Mouse (Mus musculus): ENCODE measurements at regions not wholly inside any gene's neighbourhood (a gene's known extent, or its start where the extent isn't known, plus 50 kb on each side); places are given as distances from the start of the nearest gene placed in this dataset.
"Not testable (repeated sequence)": the region's sequence is repeated elsewhere in the genome, so short reads cannot be mapped to it uniquely, and the experiment has no call there.

GRCm38 (mm10) chr1:107772967-107773366 lies 183.2 kb downstream of the Serpinb8 start:
- DNase-seq (ENCODE audit: low spot score) (no peak), ATAC-seq (replicated peaks; ENCODE audit: low FRiP score) (no peak)
- WGBS: 67% methylated on average over 2 of the region's 2 CpGs

DNA sequence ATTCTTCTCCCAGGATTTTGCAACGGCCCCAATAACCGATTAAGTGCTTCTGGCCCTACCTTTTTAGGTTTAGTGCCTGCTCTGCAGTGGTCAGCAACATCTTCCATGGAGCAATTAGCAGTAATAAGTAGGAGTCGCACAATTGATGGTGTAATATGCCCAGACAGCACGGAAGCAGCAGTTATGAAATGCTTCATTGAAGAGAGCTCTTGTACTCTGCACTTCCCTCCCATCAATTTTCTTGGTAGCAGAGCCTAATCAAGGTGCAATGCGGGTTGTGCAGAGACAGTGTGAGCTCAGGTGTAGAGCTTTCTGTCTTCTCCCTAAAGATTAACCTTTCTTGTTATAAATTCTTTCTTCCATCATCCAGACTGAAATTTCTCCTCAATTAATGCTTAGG lies 193.3 kb downstream of the Serpinb8 start:
- 78% methylated on average over 5 of the region's 5 CpGs for WGBS
- Histone ChIP-seq H3K36me3 (ENCODE audit: control insufficient read depth, insufficient read depth, low read length) (no peaks in the 10 kb centered on the region), H3K27ac (ENCODE audit: low read depth, low read length) (no peak overlapping the region), H3K27me3 (replicated peaks; ENCODE audit: control insufficient read depth, insufficient read depth, low read length) (no peaks in the 10 kb centered on the region), H3K9ac (ENCODE audit: low read depth, low read length) (no peak overlapping the region), H3K4me3 (ENCODE audit: low read depth, low read length) (no peak overlapping the region), H3K9me3 (ENCODE audit: control insufficient read depth, low read length) (no peaks in the 10 kb centered on the region), H3K4me1 (replicated peaks; ENCODE audit: control insufficient read depth, insufficient read depth, low read length) (no peaks in the 10 kb centered on the region), H3K4me2 (no peak overlapping the region)
- DNase-seq (ENCODE audit: low spot score): no peak
- ATAC-seq (replicated peaks; ENCODE audit: low FRiP score): no peak

More at GRCm38 (mm10) chr1:107772967-107773366, 183.2 kb downstream of the Serpinb8 start:
- Histone ChIP-seq H3K4me1 (replicated peaks; ENCODE audit: control insufficient read depth, insufficient read depth, low read length) (no peaks in the 10 kb centered on the region), H3K9me3 (ENCODE audit: control insufficient read depth, low read length) (no peaks in the 10 kb centered on the region), H3K36me3 (ENCODE audit: control insufficient read depth, insufficient read depth, low read length) (no peaks in the 10 kb centered on the region), H3K9ac (ENCODE audit: low read depth, low read length) (no peak overlapping the region), H3K4me3 (ENCODE audit: low read depth, low read length) (no peak overlapping the region), H3K4me2 (no peak overlapping the region), H3K27me3 (replicated peaks; ENCODE audit: control insufficient read depth, insufficient read depth, low read length) (no peaks in the 10 kb centered on the region), H3K27ac (ENCODE audit: low read depth, low read length) (no peak overlapping the region)

DNA sequence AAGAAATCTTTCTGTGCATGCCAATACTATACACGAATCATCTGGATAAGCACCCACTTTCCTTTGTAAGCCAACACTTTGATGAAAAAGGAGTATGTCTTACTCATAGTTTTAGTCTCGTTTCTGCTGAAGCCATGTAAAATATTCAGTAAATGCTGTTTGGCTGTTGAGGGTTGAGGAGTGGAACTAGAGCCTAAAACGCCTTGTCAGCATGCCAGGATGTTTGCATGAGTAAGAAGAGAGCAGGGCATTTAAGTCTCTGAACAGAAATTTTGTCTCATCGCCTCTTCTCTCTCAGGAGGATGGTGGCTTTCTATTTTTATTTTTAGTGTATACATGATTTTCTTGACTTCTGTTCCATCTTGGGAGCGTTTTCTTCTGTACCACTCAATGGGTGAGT lies 216.0 kb downstream of the Serpinb8 start:
- no peak overlapping the region for H3K4me2 ChIP-seq
- DNase-seq (ENCODE audit: low spot score) (no peak), ATAC-seq (replicated peaks; ENCODE audit: low FRiP score) (no peak)
- H3K9ac ChIP-seq (ENCODE audit: low read depth, low read length): no peak overlapping the region
- H3K27me3 ChIP-seq (replicated peaks; ENCODE audit: control insufficient read depth, insufficient read depth, low read length): no peaks in the 10 kb centered on the region
- H3K4me3 ChIP-seq (ENCODE audit: low read depth, low read length): no peak overlapping the region
- no peaks in the 10 kb centered on the region for H3K9me3 ChIP-seq (ENCODE audit: control insufficient read depth, low read length)
- 81% methylated on average over 5 of the region's 5 CpGs for whole genome bisulfite sequencing
- no peak overlapping the region for H3K27ac ChIP-seq (ENCODE audit: low read depth, low read length)
- no peaks in the 10 kb centered on the region for H3K36me3 ChIP-seq (ENCODE audit: control insufficient read depth, insufficient read depth, low read length)
- no peaks in the 10 kb centered on the region for H3K4me1 ChIP-seq (replicated peaks; ENCODE audit: control insufficient read depth, insufficient read depth, low read length)

- WGBS: 86% methylated on average over 2 of the region's 2 CpGs
- not testable (repeated sequence) for H3K27ac ChIP-seq (ENCODE audit: low read depth, low read length); H3K9me3 ChIP-seq (ENCODE audit: control insufficient read depth, low read length); H3K4me2 ChIP-seq; H3K4me3 ChIP-seq (ENCODE audit: low read depth, low read length); H3K9ac ChIP-seq (ENCODE audit: low read depth, low read length); ATAC-seq (replicated peaks; ENCODE audit: low FRiP score); H3K36me3 ChIP-seq (ENCODE audit: control insufficient read depth, insufficient read depth, low read length); H3K4me1 ChIP-seq (replicated peaks; ENCODE audit: control insufficient read depth, insufficient read depth, low read length); DNase-seq (ENCODE audit: low spot score); H3K27me3 ChIP-seq (replicated peaks; ENCODE audit: control insufficient read depth, insufficient read depth, low read length)
Observed at GRCm38 (mm10) chr1:107807367-107807766, 217.6 kb downstream of the Serpinb8 start.

DNA sequence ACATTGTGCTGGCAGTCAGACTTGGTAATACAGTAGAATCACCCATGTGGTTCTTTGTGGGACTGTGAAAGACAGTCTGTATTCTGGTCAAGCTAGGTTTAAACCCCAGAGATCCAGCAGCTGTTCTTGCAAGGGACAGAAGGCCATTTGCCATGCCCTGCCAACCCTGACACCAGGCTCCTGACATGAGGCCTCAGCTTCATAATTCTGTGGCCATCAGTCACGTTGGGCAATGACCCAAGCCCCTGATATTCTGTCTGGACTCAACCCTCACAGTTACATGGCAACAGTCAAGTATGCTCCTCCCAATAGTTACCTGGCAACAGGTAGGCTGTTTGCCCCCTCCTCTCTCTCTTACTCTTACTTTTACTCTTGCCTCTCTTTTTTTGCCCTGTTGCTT lies 221.3 kb downstream of the Serpinb8 start:
- no peaks in the 10 kb centered on the region for H3K4me1 ChIP-seq (replicated peaks; ENCODE audit: control insufficient read depth, insufficient read depth, low read length)
- WGBS: 69% methylated on average over 1 of the region's 1 CpGs

DNA sequence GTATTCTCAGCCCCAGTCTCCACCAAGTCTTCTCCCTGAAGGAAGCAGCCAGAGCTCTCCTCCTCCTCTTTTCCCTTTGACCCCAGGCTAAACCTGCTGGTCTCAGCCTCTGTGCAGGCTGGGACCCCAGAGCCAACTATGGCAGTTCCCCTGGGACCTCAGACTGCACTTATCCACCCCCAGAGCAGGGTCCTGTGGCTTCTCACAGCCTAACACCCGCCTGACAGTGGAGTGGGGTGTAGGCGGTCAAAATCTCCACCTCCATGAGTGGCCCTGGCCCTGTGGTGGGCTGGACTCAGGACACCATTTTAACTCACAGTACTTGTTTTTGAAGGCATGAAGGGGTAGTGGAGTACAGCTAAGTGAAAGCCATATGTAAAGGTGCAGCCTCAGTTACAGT lies 222.1 kb downstream of the Serpinb8 start:
- H3K4me2 ChIP-seq: no peak overlapping the region
- DNase-seq (ENCODE audit: low spot score) (no peak), ATAC-seq (replicated peaks; ENCODE audit: low FRiP score) (no peak)
- H3K36me3 ChIP-seq (ENCODE audit: control insufficient read depth, insufficient read depth, low read length): no peaks in the 10 kb centered on the region
- H3K27me3 ChIP-seq (replicated peaks; ENCODE audit: control insufficient read depth, insufficient read depth, low read length): no peaks in the 10 kb centered on the region
- no peak overlapping the region for H3K9ac ChIP-seq (ENCODE audit: low read depth, low read length)
- no peak overlapping the region for H3K27ac ChIP-seq (ENCODE audit: low read depth, low read length)
- H3K4me1 ChIP-seq (replicated peaks; ENCODE audit: control insufficient read depth, insufficient read depth, low read length): no peaks in the 10 kb centered on the region
- H3K4me3 ChIP-seq (ENCODE audit: low read depth, low read length): no peak overlapping the region
- 84% methylated on average over 2 of the region's 2 CpGs for WGBS
- no peaks in the 10 kb centered on the region for H3K9me3 ChIP-seq (ENCODE audit: control insufficient read depth, low read length)

More for the DNA sequence above, 221.3 kb downstream of the Serpinb8 start:
- no peaks in the 10 kb centered on the region for H3K9me3 ChIP-seq (ENCODE audit: control insufficient read depth, low read length)
- no peak overlapping the region for H3K9ac ChIP-seq (ENCODE audit: low read depth, low read length)
- H3K27ac ChIP-seq (ENCODE audit: low read depth, low read length): no peak overlapping the region
- no peak overlapping the region for H3K4me2 ChIP-seq
- DNase-seq (ENCODE audit: low spot score): no peak
- no peaks in the 10 kb centered on the region for H3K36me3 ChIP-seq (ENCODE audit: control insufficient read depth, insufficient read depth, low read length)
- H3K4me3 ChIP-seq (ENCODE audit: low read depth, low read length): no peak overlapping the region
- H3K27me3 ChIP-seq (replicated peaks; ENCODE audit: control insufficient read depth, insufficient read depth, low read length): no peaks in the 10 kb centered on the region
- ATAC-seq (replicated peaks; ENCODE audit: low FRiP score): no peak

DNA sequence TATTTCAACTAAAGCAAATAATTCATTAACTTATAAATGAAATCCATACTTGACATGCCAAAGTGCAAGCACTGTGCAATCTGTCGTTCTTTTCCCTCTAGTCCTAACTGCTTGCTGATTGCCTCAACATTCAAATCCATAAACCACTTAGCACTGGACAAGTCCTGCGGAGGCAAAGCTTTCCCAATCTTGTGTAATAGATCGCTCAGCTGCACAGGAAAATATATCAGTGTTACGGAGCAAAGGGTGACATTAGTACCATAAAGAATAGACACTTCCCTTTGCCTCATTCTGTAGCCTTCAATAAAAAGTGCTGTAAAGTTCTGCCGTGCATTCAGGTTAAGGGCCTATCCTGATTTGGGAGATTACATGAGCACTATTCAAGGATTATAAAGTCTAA lies 248.1 kb downstream of the Serpinb8 start:
- H3K27me3 ChIP-seq (replicated peaks; ENCODE audit: control insufficient read depth, insufficient read depth, low read length): no peaks in the 10 kb centered on the region
- H3K4me2 ChIP-seq: no peak overlapping the region
- no peaks in the 10 kb centered on the region; the same call in 1 of the 2 replicates for H3K9me3 ChIP-seq (ENCODE audit: control insufficient read depth, low read length)
- H3K27ac ChIP-seq (ENCODE audit: low read depth, low read length): no peak overlapping the region
- H3K9ac ChIP-seq (ENCODE audit: low read depth, low read length): no peak overlapping the region
- H3K36me3 ChIP-seq (ENCODE audit: control insufficient read depth, insufficient read depth, low read length): no peaks in the 10 kb centered on the region
- H3K4me3 ChIP-seq (ENCODE audit: low read depth, low read length): no peak overlapping the region
- no peak for ATAC-seq (replicated peaks; ENCODE audit: low FRiP score)
- DNase-seq (ENCODE audit: low spot score): no peak
- WGBS: 85% methylated on average over 5 of the region's 5 CpGs
- no peaks in the 10 kb centered on the region for H3K4me1 ChIP-seq (replicated peaks; ENCODE audit: control insufficient read depth, insufficient read depth, low read length)

DNA sequence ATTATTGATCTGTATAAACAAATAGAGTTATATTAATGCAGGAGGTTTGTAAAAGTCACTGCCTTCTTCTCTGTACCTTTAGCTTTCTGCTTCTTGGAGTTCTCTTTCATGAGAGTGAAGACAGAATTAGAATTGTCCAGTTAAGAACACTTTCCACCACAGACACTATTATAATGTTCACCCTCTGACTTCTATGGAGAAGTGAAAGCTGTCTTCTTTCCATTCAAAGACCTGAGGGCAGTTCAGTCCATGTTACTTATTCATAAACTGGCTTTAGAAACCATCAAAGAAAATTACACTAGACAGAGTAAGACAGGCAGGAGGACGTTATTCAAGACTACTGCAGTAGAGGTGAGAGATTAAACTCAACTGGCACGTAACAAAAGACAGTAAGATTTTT lies 262.6 kb downstream of the Serpinb8 start:
- Histone ChIP-seq H3K4me2 (no peak overlapping the region), H3K9me3 (ENCODE audit: control insufficient read depth, low read length) (no peaks in the 10 kb centered on the region), H3K9ac (ENCODE audit: low read depth, low read length) (no peak overlapping the region), H3K4me3 (ENCODE audit: low read depth, low read length) (no peak overlapping the region), H3K27me3 (replicated peaks; ENCODE audit: control insufficient read depth, insufficient read depth, low read length) (no peaks in the 10 kb centered on the region), H3K27ac (ENCODE audit: low read depth, low read length) (no peak overlapping the region), H3K4me1 (replicated peaks; ENCODE audit: control insufficient read depth, insufficient read depth, low read length) (no peaks in the 10 kb centered on the region), H3K36me3 (ENCODE audit: control insufficient read depth, insufficient read depth, low read length) (no peaks in the 10 kb centered on the region)
- ATAC-seq (replicated peaks; ENCODE audit: low FRiP score) (no peak), DNase-seq (ENCODE audit: low spot score) (no peak)
- WGBS: 59% methylated on average over 2 of the region's 2 CpGs

GRCm38 (mm10) chr1:107853001-107853400 lies 263.2 kb downstream of the Serpinb8 start:
- DNase-seq (ENCODE audit: low spot score): no peak
- Histone ChIP-seq H3K4me3 (ENCODE audit: low read depth, low read length) (no peak overlapping the region), H3K36me3 (ENCODE audit: control insufficient read depth, insufficient read depth, low read length) (no peaks in the 10 kb centered on the region), H3K9ac (ENCODE audit: low read depth, low read length) (no peak overlapping the region), H3K27ac (ENCODE audit: low read depth, low read length) (no peak overlapping the region), H3K9me3 (ENCODE audit: control insufficient read depth, low read length) (no peaks in the 10 kb centered on the region), H3K4me2 (no peak overlapping the region), H3K4me1 (replicated peaks; ENCODE audit: control insufficient read depth, insufficient read depth, low read length) (no peaks in the 10 kb centered on the region), H3K27me3 (replicated peaks; ENCODE audit: control insufficient read depth, insufficient read depth, low read length) (no peaks in the 10 kb centered on the region)
- WGBS: 84% methylated on average over 4 of the region's 4 CpGs
- ATAC-seq (replicated peaks; ENCODE audit: low FRiP score): no peak

Measured in liver, embryonic 11.5 days (tissue).